Mouse (Mus musculus) heart, postnatal 0 days (tissue): ENCODE data around the gene Gpbp1l1. TPM values are rescaled to one million over a fixed set of nuclear protein-coding genes. Genes with fewer than 3 reads are reported as not detected.

Experiments
- ATAC-seq: fragments of 200-750 bp; cut with Nextera tagmentation; 2 replicates; pipeline ENCODE4 v1.8.0; 2017; ENCODE audit warnings: low read depth, moderate number of reproducible peaks, moderate library complexity; ENCODE audit not compliant: insufficient read depth
- DNase-seq: peaks from one replicate; pipeline ENCODE4 v3.0.0-alpha.2; 2016; ENCODE audit warnings: low spot score
- H3K27ac ChIP-seq: fragments of 300-500 bp; sonication (generic); 2 replicates; pipeline ENCODE4 v1.5.1; 2014; ENCODE audit warnings: low read depth, mild to moderate bottlenecking
- H3K27me3 ChIP-seq: fragments of 300-500 bp; sonication (generic); 2 replicates; pipeline ENCODE4 v1.6.1; 2014; ENCODE audit warnings: low read length, mixed read lengths; ENCODE audit not compliant: control insufficient read depth, insufficient read depth
- H3K36me3 ChIP-seq: fragments of 300-500 bp; sonication (generic); replicated peaks from 2 replicates; pipeline ENCODE4 v1.6.1; 2014; ENCODE audit warnings: low read length, mixed read lengths; ENCODE audit not compliant: control insufficient read depth, insufficient read depth
- H3K4me1 ChIP-seq: fragments of 300-500 bp; sonication (generic); 2 replicates; pipeline ENCODE4 v1.6.1; 2014; ENCODE audit warnings: antibody characterized with exemption; ENCODE audit not compliant: control insufficient read depth, insufficient read depth
- H3K4me2 ChIP-seq: fragments of 300-500 bp; sonication (generic); 2 replicates; pipeline ENCODE4 v1.6.1; 2014; ENCODE audit warnings: low read depth, mild to moderate bottlenecking, low read length, moderate library complexity
- H3K4me3 ChIP-seq: fragments of 300-500 bp; sonication (generic); 2 replicates; pipeline ENCODE4 v1.5.1; 2014; ENCODE audit warnings: low read depth, low read length
- H3K9ac ChIP-seq: fragments of 300-500 bp; sonication (generic); replicated peaks from 2 replicates; pipeline ENCODE4 v1.6.1; 2014; ENCODE audit warnings: low read depth, low read length, mixed read lengths
- H3K9me3 ChIP-seq: fragments of 300-500 bp; sonication (generic); replicated peaks from 2 replicates; pipeline ENCODE4 v1.6.1; 2016; ENCODE audit warnings: low read length; ENCODE audit not compliant: control insufficient read depth
- CTCF ChIP-seq: IDR thresholded peaks from 2 replicates; pipeline ENCODE4 v1.5.1; 2016; ENCODE audit warnings: antibody characterized with exemption, control low read depth, low read depth
- EP300 ChIP-seq: IDR thresholded peaks from 2 replicates; pipeline ENCODE4 v1.6.1; 2016; ENCODE audit warnings: antibody characterized with exemption, low read depth
- WGBS: fragments of 180-500 bp; shearing (Covaris S2); extraction: QIAGEN DNeasy Blood & Tissue Kit; methylation state at CpG from one replicate; pipeline ENCODE4 v1.1.7; 2014; 5-methylcytosine and 5-hydroxymethylcytosine counted together
- polyA plus RNA-seq: library from polyadenylated mRNA; unstranded; fragments of >200 nt; fragmentation: Nextera tagmentation; extraction: Ambion mirVana; gene quantifications from 2 replicates; pipeline ENCODE4 v1.2.1, GENCODE M21; 2015
- total RNA-seq: library from RNA; depleted of rRNA; stranded (reverse); fragments of >200 nt; gene quantifications from 2 replicates; pipeline ENCODE4 v1.2.3, GENCODE M21; 2014; ENCODE audit warnings: low replicate concordance

The Gpbp1l1 gene
- total and polyA plus RNA-seq, 2 experiments from 2014 or later = 30.1 to 95.7 TPM

DNA sequence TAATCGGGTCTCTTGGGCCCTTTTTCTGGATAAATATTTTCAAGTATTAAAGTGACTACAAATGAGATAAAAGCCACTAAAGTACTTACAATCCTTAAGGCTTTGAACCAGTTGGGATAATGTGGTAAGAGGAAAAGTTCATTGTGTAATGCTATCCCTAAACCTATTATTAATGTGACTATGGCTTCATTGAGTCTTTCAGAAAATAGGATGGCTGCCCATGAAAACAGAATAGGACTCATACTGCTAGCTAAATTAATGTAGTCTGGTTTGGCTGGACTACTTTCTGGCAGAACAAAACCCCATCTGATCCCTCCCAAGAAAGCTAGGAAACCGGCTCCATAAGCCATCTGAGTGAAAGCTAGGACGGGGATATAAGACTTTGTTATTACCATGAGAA, 4.4 kb upstream of the Gpbp1l1 start:
- no peak for TF ChIP-seq CTCF
- no peak for TF ChIP-seq EP300
- ATAC-seq = no peak
- WGBS = 82% methylated on average over 3 of the region's 3 CpGs

DNA sequence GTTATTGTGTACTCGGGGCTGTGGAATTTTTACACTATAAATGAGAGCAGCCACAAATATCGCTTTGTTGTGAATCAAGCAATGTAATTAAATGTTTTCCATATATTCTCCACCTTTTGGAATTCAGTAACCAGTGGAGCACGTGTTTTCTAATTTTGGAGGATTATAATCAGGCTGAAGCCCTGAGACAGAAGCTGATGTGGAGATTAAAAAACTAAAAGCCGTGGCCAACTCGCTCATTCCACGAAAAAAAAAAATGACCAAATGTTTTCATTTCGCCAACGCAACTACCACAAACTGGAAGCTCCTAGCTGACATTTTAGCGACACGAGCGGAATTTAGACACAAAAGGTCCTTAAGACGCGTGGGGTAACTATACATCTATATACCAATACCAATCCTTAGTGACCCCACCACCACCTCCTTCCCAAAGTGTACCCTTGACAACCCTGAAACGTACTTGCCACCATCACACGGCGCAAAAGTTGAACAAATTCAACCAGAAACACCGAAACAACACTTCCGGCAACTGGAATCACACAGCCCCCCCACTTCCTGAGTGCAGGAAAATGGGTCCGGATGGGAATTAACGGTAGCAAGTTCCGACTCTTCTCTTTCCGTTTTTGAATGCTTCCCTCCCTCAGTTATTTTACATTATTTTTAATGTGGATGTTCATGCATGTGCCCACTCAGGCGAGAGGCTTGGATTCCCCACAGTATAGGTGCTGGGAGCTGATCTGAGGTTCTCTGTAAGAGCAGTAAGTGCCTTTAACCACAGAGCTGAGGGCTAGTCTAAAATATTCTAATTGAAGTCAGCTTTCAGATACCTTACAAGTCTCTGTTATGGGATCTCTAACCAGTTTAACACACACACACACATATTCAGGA, 1.8 kb upstream of the Gpbp1l1 start, which contains the start of gene Tmem69:
Gene Tmem69, minus strand, starts transcription at position 524 of the 888 bp plus-strand sequence.
- H3K9ac ChIP-seq = peak within 1 kb of the TSS; percentile 91
- peaks cover 15% of the 10 kb centered on the region for H3K4me1 ChIP-seq
- no peaks in the 10 kb centered on the region for H3K9me3 ChIP-seq
- peak within 1 kb of the TSS; percentile 99 for H3K4me3 ChIP-seq
- ATAC-seq = no peak
- peaks cover 20% of the 10 kb centered on the region for H3K36me3 ChIP-seq
- peak within 1 kb of the TSS; percentile 81 for H3K4me2 ChIP-seq
- H3K27me3 ChIP-seq = no peaks in the 10 kb centered on the region
- peak within 1 kb of the TSS; percentile 99 for H3K27ac ChIP-seq
- peak; percentile 73 for DNase-seq
- 4% methylated on average over 23 of the region's 23 CpGs for WGBS
- no peak for TF ChIP-seq CTCF
- TF ChIP-seq EP300 = no peak

More for the DNA sequence above, 4.4 kb upstream of the Gpbp1l1 start:
- Histone ChIP-seq H3K27me3 (no peaks in the 10 kb centered on the region), H3K27ac (no peak overlapping the region), H3K9ac (no peak overlapping the region), H3K4me1 (0 out of 2 replicates have a peak, but pooled peaks cover 5% of the 10 kb centered on the region), H3K4me3 (no peak overlapping the region), H3K4me2 (no peak overlapping the region), H3K36me3 (peaks cover 20% of the 10 kb centered on the region), H3K9me3 (no peaks in the 10 kb centered on the region)
- no peak for DNase-seq

DNA sequence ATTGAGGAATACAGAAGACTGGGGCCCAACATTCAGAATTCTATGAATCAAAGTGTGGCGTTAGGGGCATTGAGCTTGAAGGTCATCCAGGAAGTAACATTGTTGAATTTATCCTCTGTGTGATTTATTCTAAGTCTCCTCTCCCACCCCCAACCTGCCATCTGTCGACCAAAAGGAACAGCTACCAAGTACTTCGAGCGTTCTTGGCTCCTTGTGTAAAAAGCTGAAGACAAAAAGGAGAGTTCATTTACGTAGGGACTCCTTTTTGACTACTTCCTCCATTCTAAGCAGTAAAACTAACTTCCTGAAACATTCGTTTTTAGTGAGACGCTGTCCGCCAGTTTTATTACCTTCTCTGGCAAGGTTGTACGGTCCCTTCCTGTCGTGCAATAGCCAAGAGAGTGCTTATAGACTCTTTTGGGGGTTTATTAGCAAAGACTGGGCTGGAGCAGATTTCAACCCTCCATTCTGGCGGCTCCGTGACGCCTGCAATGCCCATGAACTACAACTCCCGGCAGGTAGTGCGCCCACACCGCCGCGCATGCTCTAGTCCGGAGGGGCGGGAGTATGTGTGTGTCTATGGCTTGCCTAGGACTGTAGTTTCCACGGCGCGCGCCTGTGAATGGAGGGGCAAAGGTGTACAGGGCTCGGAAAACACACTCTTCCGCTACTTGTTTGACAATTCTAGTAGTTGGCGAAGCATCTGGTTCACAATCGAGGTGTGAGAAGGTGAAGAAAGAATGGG, 725 bp upstream of the Gpbp1l1 start:
- peak; percentile 93 for DNase-seq
- ATAC-seq = peak; percentile 92
- peak overlapping the region; percentile 91 for H3K9ac ChIP-seq
- TF ChIP-seq CTCF (no peak), EP300 (no peak)
- no peaks in the 10 kb centered on the region for H3K27me3 ChIP-seq
- H3K36me3 ChIP-seq = peaks cover 20% of the 10 kb centered on the region
- H3K9me3 ChIP-seq = no peaks in the 10 kb centered on the region
- H3K27ac ChIP-seq = peak overlapping the region; percentile 99
- peaks cover 15% of the 10 kb centered on the region for H3K4me1 ChIP-seq
- peak overlapping the region; percentile 99 for H3K4me3 ChIP-seq
- peak overlapping the region; percentile 81 for H3K4me2 ChIP-seq
- under 1% methylated on average over 28 of the region's 28 CpGs for WGBS

DNA sequence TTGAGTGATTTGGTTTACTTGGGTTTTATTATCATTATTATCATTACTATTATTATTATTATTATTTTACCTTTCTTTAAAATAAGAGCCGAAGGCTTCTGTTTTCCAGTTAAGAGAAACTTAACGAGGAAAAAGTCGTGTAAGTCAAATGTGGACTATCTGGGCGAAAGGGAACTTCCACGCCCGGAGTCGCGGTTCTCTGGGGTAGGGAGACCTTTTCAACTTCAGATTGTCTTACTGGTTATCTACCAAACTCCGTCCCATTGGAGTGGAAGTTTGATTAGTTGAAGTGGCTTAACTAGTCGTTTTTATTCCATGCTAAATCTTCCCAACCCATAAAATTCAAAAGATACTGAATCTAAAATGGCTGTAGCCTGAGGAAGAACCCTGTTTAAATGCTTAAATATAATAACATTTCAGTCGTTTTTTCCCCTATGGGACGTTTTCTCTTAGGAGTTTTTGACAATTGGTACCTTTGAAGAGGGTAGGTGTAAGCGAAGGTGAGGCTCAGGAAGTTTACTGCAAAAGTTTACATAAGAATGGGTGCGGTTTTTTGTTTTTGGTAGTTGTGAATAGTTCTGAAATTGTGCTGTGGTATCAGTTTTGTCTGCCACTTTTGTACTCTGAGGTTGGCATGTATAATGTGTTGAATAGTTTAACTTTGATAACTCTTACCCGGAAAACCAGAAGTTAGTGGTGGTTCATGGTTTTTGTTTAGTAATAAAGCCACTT, 859 bp downstream of the Gpbp1l1 start:
- no peaks in the 10 kb centered on the region for H3K27me3 ChIP-seq
- ATAC-seq (no peak), DNase-seq (peak; percentile 30)
- peaks cover 9% of the 10 kb centered on the region for H3K36me3 ChIP-seq
- TF ChIP-seq EP300 (no peak), CTCF (no peak)
- H3K9me3 ChIP-seq = no peaks in the 10 kb centered on the region
- peak overlapping the region; percentile 99 for H3K27ac ChIP-seq
- H3K4me2 ChIP-seq = peak overlapping the region; percentile 81
- peak overlapping the region; percentile 99 for H3K4me3 ChIP-seq
- peak overlapping the region; percentile 91 for H3K9ac ChIP-seq
- WGBS = 1% methylated on average over 15 of the region's 15 CpGs
- peaks cover 15% of the 10 kb centered on the region for H3K4me1 ChIP-seq

DNA sequence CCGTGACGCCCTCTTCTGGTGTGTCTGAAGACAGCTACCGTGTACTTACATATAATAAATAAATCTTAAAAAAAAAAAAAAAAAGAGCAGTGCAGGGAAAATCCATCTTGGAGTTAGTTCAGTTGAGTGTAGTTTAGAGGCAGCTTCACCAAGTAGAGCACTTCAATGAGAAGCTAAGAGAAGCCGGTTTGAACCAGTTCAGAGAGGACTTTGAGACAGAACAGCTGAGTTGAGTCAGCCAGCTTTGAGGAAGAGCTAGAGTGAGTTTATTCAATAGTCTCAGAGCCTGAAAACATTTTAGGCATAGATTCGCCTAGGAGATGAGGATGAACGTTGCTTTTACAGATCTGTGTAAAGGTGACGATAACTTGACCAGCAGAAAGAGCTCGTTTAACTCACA, 38.3 kb downstream of the Gpbp1l1 start:
- no peaks in the 10 kb centered on the region for H3K27me3 ChIP-seq
- H3K9me3 ChIP-seq = no peaks in the 10 kb centered on the region
- H3K27ac ChIP-seq = no peak overlapping the region
- no peak overlapping the region for H3K4me3 ChIP-seq
- H3K4me1 ChIP-seq = peaks cover 13% of the 10 kb centered on the region
- no peak overlapping the region for H3K9ac ChIP-seq
- DNase-seq = no peak
- 78% methylated on average over 8 of the region's 8 CpGs for WGBS
- no peak overlapping the region for H3K4me2 ChIP-seq
- ATAC-seq = no peak
- H3K36me3 ChIP-seq = peaks cover 45% of the 10 kb centered on the region
- TF ChIP-seq CTCF (no peak), EP300 (no peak)
